Mouse (Mus musculus) brain, embryonic 14.5 days (tissue): ENCODE data around the gene Syt13.

ENCODE experiments used
- CTCF ChIP-seq: fragments of 200-500 bp; IDR thresholded peaks from 2 replicates; pipeline ENCODE4 v1.5.1; 2012; ENCODE audit warnings: inconsistent platforms, mild to moderate bottlenecking, moderate library complexity, borderline replicate concordance; ENCODE audit not compliant: insufficient read depth, insufficient read length; ENCODE audit errors: extremely low read depth
- POLR2A ChIP-seq: fragments of 200-500 bp; IDR thresholded peaks from 2 replicates; pipeline ENCODE4 v1.6.1; 2012; ENCODE audit warnings: mild to moderate bottlenecking, inconsistent platforms, borderline replicate concordance; ENCODE audit not compliant: poor library complexity, insufficient read depth, insufficient read length, severe bottlenecking; ENCODE audit errors: extremely low read depth

DNA sequence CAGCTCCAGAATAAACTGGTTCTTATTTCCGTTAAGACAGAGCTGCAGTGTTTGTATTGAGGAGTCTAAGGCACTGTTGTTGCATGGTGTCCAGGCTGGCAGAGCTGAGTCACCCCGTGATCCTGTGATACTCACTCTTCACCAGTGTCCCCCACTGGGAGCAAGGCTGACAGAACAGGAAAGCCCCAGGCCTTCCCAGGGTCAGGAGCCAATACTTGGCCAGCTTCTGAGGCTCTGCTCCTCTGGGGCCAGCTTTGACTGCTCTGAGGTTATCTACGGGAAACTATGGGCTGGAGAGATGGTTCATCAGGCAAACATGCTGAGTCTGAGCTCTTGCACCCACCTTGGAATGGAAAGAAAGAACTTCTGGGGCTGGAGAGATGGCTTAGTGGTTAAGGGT is 28.0 kb upstream of the Syt13 start:
- TF ChIP-seq CTCF, result no peak
- no peak for TF ChIP-seq POLR2A
